Mouse (Mus musculus): ENCODE data around the gene Caml. TPM values are rescaled to one million over a fixed set of nuclear protein-coding genes. Genes with fewer than 3 reads are reported as not detected.
A peak's percentile ranks its signal among the peaks of the same experiment; 100 is the strongest.
"Not testable (repeated sequence)": the region's sequence is repeated elsewhere in the genome, so short reads cannot be mapped to it uniquely, and the experiment has no call there.

The Caml gene
- 68.0 and 73.9 TPM in 2 replicates for polyA plus RNA-seq (2016; fragmentation: Nextera tagmentation; extraction: Ambion mirVana)

- peak within 1 kb of the TSS; percentile 67 for H3K4me2 ChIP-seq (replicated peaks)
- peak; percentile 98 for ATAC-seq (ENCODE audit: low FRiP score, low read depth)
- no peaks in the 10 kb centered on the region for H3K9me3 ChIP-seq
- H3K4me3 ChIP-seq = peak within 1 kb of the TSS; percentile 90
- H3K36me3 ChIP-seq = peaks cover 13% of the 10 kb centered on the region
- H3K9ac ChIP-seq (replicated peaks) = peak within 1 kb of the TSS; percentile 81
- WGBS = under 1% methylated on average over 59 of the region's 59 CpGs
- peaks cover 21% of the 10 kb centered on the region for H3K4me1 ChIP-seq
- H3K27me3 ChIP-seq = 0 out of 2 replicates have a peak, but pooled peaks cover 3% of the 10 kb centered on the region
- peak within 1 kb of the TSS; percentile 86 for H3K27ac ChIP-seq (replicated peaks)
Measured at GRCm38 (mm10) chr13:55622649-55623541, at the start of gene Caml. Caml (plus strand) TSS chr13:55623005.

DNA sequence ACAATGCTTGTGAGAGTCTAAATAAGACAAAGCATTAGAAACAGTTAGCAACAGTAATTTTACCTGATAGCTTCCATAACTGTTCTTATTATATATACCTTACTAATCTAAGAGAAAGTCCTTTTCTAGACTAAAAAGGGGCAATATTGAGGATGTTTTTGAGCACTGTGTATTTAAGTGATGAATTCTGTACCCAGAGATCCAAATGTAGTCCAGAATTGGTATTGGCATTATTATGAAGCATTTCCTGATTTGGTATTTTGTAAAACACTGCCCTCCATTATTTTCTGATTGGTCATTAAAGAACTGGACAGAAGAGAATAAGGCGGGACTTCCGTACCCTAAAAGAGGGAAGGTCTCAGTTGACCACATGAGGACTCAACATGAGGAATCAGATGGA lies 49.4 kb upstream of the Caml start, which contains the start of gene Tmed9:
Gene Tmed9, plus strand, starts transcription at position 301 of the 400 bp plus-strand sequence.
- H3K9ac ChIP-seq (replicated peaks) = no peak within 1 kb of the TSS
- H3K9me3 ChIP-seq = no peaks in the 10 kb centered on the region
- peaks cover 3% of the 10 kb centered on the region; the same call in 1 of the 2 replicates for H3K36me3 ChIP-seq
- no peaks in the 10 kb centered on the region for H3K27me3 ChIP-seq
- no peak within 1 kb of the TSS for H3K4me3 ChIP-seq
- H3K4me2 ChIP-seq (replicated peaks) = no peak within 1 kb of the TSS
- peaks cover 18% of the 10 kb centered on the region for H3K4me1 ChIP-seq
- no peak within 1 kb of the TSS for H3K27ac ChIP-seq (replicated peaks)
- ATAC-seq (ENCODE audit: low FRiP score, low read depth) = no peak
- WGBS = 99% methylated on average over 2 of the region's 2 CpGs

DNA sequence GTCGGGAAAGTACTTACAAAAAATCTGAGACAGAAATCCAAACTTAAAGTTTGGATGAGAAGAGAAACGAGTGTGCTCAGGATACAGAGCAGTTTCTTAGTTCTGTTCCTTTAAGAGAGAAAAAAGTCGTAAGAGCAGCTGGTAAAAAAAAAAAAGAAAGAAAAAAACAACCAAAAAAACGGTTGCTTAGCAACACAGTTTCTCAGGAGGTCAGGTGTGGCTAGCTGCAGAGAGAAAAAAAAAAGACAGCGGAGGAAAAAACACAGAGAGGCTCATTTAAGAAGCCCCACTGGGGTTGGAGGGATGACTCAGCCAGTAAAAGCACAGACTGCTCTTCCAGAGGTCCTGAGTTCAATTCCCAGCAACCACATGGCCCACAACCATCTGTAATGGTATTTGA lies 48.5 kb upstream of the Caml start:
- H3K4me1 ChIP-seq = peaks cover 13% of the 10 kb centered on the region
- no peak for ATAC-seq (ENCODE audit: low FRiP score, low read depth)
- no peak overlapping the region for H3K4me2 ChIP-seq (replicated peaks)
- 85% methylated on average over 5 of the region's 5 CpGs for WGBS
- H3K27me3 ChIP-seq = no peaks in the 10 kb centered on the region
- no peaks in the 10 kb centered on the region for H3K36me3 ChIP-seq
- no peak overlapping the region for H3K9ac ChIP-seq (replicated peaks)
- H3K9me3 ChIP-seq = no peaks in the 10 kb centered on the region
- H3K4me3 ChIP-seq = no peak overlapping the region
- H3K27ac ChIP-seq (replicated peaks) = no peak overlapping the region

GRCm38 (mm10) chr13:55575932-55576331 lies 46.9 kb upstream of the Caml start:
- Histone ChIP-seq H3K4me1 (peaks cover 6% of the 10 kb centered on the region), H3K36me3 (no peaks in the 10 kb centered on the region), H3K4me3 (no peak overlapping the region), H3K9ac (replicated peaks) (no peak overlapping the region), H3K27me3 (no peaks in the 10 kb centered on the region), H3K4me2 (replicated peaks) (no peak overlapping the region), H3K9me3 (no peaks in the 10 kb centered on the region), H3K27ac (replicated peaks) (no peak overlapping the region)
- ATAC-seq (ENCODE audit: low FRiP score, low read depth) = no peak
- WGBS = 67% methylated on average over 5 of the region's 5 CpGs

DNA sequence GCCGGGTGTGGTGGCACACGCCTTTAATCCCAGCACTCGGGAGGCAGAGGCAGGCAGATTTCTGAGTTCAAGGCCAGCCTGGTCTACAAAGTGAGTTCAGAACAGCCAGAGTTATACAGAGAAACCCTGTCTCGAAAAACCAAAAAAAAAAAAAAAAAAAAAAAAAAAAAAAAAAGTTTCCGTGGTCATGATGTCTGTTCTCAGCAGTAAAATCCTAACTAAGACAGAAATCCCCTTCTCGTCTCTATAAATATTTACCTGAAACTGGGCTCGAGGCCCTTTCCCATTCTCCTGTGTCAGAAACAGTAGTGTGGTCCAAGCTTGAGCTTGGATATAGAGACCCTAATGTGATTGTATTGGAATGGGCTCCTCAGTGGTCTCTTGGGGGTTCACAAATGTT lies 45.9 kb upstream of the Caml start:
- not testable (repeated sequence) for H3K36me3 ChIP-seq; H3K27ac ChIP-seq (replicated peaks); H3K9ac ChIP-seq (replicated peaks); H3K4me1 ChIP-seq; ATAC-seq (ENCODE audit: low FRiP score, low read depth); H3K4me3 ChIP-seq; H3K27me3 ChIP-seq; H3K9me3 ChIP-seq; H3K4me2 ChIP-seq (replicated peaks)
- WGBS = 89% methylated on average over 7 of the region's 7 CpGs

GRCm38 (mm10) chr13:55578086-55578485 lies 44.7 kb upstream of the Caml start:
- Histone ChIP-seq H3K9me3 (no peaks in the 10 kb centered on the region), H3K27ac (replicated peaks) (no peak overlapping the region), H3K27me3 (no peaks in the 10 kb centered on the region), H3K4me2 (replicated peaks) (no peak overlapping the region), H3K4me1 (no peaks in the 10 kb centered on the region), H3K9ac (replicated peaks) (no peak overlapping the region), H3K4me3 (no peak overlapping the region), H3K36me3 (no peaks in the 10 kb centered on the region)
- ATAC-seq (ENCODE audit: low FRiP score, low read depth) = no peak
- WGBS = 83% methylated on average over 4 of the region's 4 CpGs

DNA sequence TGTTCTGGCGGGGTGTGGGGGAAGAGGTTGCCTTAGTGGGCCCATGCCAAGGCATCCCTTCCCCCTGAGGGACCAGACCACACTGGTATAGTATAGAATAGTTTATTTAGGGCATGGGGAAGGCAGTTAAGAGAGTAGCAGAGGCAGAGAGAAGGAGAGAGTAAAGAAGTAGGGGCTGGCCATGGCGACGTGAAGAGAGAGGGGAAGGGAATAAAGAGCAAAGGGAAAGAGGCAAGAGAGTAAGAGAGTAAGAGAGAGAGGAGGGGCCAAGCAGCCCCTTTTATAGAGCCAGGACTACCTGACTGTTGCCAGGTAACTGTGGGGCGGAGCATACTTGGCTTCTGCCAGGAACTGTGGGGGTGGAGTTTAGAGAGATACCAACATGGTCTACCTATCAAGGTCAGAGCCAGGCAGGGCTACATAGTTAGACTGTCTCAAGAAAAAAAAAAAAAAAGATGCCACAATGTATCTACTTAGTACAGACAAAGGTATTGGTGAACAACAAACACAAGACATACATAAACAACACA lies 30.8 kb upstream of the Caml start:
- peaks cover 12% of the 10 kb centered on the region for H3K4me1 ChIP-seq
- H3K4me3 ChIP-seq = no peak overlapping the region
- peaks cover 27% of the 10 kb centered on the region for H3K36me3 ChIP-seq
- H3K9ac ChIP-seq (replicated peaks) = no peak overlapping the region
- no peak overlapping the region for H3K27ac ChIP-seq (replicated peaks)
- H3K4me2 ChIP-seq (replicated peaks) = no peak overlapping the region
- H3K27me3 ChIP-seq = peaks cover 10% of the 10 kb centered on the region; the same call in 1 of the 2 replicates
- WGBS = 81% methylated on average over 4 of the region's 4 CpGs
- ATAC-seq (ENCODE audit: low FRiP score, low read depth) = peak; percentile 17; the same call in 1 of the 2 replicates
- no peaks in the 10 kb centered on the region for H3K9me3 ChIP-seq

GRCm38 (mm10) chr13:55592512-55593253 lies 30.1 kb upstream of the Caml start:
- 5% methylated on average over 29 of the region's 29 CpGs for WGBS
- H3K36me3 ChIP-seq = peaks cover 33% of the 10 kb centered on the region
- H3K9ac ChIP-seq (replicated peaks) = peak overlapping the region; percentile 70
- peak overlapping the region; percentile 71 for H3K4me2 ChIP-seq (replicated peaks)
- ATAC-seq (ENCODE audit: low FRiP score, low read depth) = peak; percentile 98
- no peaks in the 10 kb centered on the region for H3K9me3 ChIP-seq
- peak overlapping the region; percentile 63 for H3K27ac ChIP-seq (replicated peaks)
- H3K4me3 ChIP-seq = peak overlapping the region; percentile 63
- H3K4me1 ChIP-seq = peaks cover 12% of the 10 kb centered on the region
- H3K27me3 ChIP-seq = peaks cover 10% of the 10 kb centered on the region; the same call in 1 of the 2 replicates

GRCm38 (mm10) chr13:55593254-55593747 lies 29.5 kb upstream of the Caml start:
- Histone ChIP-seq H3K9me3 (no peaks in the 10 kb centered on the region), H3K9ac (replicated peaks) (peak overlapping the region; percentile 70), H3K4me1 (peaks cover 12% of the 10 kb centered on the region), H3K36me3 (peaks cover 39% of the 10 kb centered on the region), H3K27me3 (peaks cover 10% of the 10 kb centered on the region; the same call in 1 of the 2 replicates), H3K27ac (replicated peaks) (peak overlapping the region; percentile 63), H3K4me3 (peak overlapping the region; percentile 63), H3K4me2 (replicated peaks) (peak overlapping the region; percentile 71)
- 1% methylated on average over 31 of the region's 31 CpGs for WGBS
- peak; percentile 62 for ATAC-seq (ENCODE audit: low FRiP score, low read depth)

DNA sequence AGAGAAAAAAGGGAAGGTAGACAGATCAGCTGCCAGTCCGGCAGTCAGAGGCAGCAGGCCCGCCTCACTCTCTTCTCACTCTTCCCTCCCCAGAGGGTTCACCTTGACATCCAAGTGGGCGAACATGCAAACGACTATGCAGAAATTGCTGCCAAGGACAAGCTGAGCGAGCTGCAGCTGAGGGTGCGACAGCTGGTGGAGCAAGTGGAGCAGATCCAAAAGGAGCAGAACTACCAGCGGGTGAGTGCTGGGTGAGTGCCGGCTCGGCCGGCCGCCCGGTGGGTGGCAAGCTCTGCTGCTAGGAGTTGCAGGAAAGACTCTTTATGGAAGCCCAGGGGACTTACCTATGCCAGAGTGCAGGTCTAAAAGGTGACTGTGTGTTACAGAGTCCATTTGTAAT lies 27.4 kb upstream of the Caml start:
- no peak for ATAC-seq (ENCODE audit: low FRiP score, low read depth)
- H3K9me3 ChIP-seq = no peaks in the 10 kb centered on the region
- H3K9ac ChIP-seq (replicated peaks) = no peak overlapping the region
- H3K4me3 ChIP-seq = no peak overlapping the region
- no peak overlapping the region for H3K4me2 ChIP-seq (replicated peaks)
- H3K27me3 ChIP-seq = peaks cover 6% of the 10 kb centered on the region; the same call in 1 of the 2 replicates
- H3K4me1 ChIP-seq = peaks cover 18% of the 10 kb centered on the region
- H3K27ac ChIP-seq (replicated peaks) = no peak overlapping the region
- H3K36me3 ChIP-seq = peaks cover 41% of the 10 kb centered on the region
- WGBS = 93% methylated on average over 12 of the region's 12 CpGs

GRCm38 (mm10) chr13:55596802-55597201 lies 26.0 kb upstream of the Caml start:
- no peak overlapping the region for H3K4me2 ChIP-seq (replicated peaks)
- ATAC-seq (ENCODE audit: low FRiP score, low read depth) = no peak
- WGBS = 95% methylated on average over 12 of the region's 12 CpGs

More at GRCm38 (mm10) chr13:55596802-55597201, 26.0 kb upstream of the Caml start:
- Histone ChIP-seq H3K36me3 (peaks cover 41% of the 10 kb centered on the region), H3K4me1 (peaks cover 26% of the 10 kb centered on the region), H3K27me3 (no peaks in the 10 kb centered on the region), H3K27ac (replicated peaks) (no peak overlapping the region), H3K9me3 (no peaks in the 10 kb centered on the region), H3K4me3 (no peak overlapping the region), H3K9ac (replicated peaks) (no peak overlapping the region)

All from midbrain, embryonic 12.5 days (tissue).